Mouse (Mus musculus) kidney, embryonic 15.5 days (tissue): ENCODE results near the gene Zkscan1. TPM values are rescaled to one million over a fixed set of nuclear protein-coding genes. Genes with fewer than 3 reads are reported as not detected.
"Not testable (repeated sequence)": the region's sequence is repeated elsewhere in the genome, so short reads cannot be mapped to it uniquely, and the experiment has no call there.

Experiments used
- ATAC-seq: fragments of 200-750 bp; cut with Nextera tagmentation; replicated peaks from 2 replicates; pipeline ENCODE4 v1.8.0; 2017; ENCODE audit warnings: moderate TSS enrichment; ENCODE audit not compliant: low FRiP score
- H3K27ac ChIP-seq: fragments of 300-500 bp; sonication (generic); 2 replicates; pipeline ENCODE4 v1.5.1; 2015; ENCODE audit warnings: mild to moderate bottlenecking, inconsistent platforms
- H3K27me3 ChIP-seq: fragments of 300-500 bp; sonication (generic); 2 replicates; pipeline ENCODE4 v1.6.1; 2015; ENCODE audit warnings: inconsistent platforms
- H3K36me3 ChIP-seq: fragments of 300-500 bp; sonication (generic); 2 replicates; pipeline ENCODE4 v1.6.1; 2015; ENCODE audit warnings: inconsistent platforms
- H3K4me1 ChIP-seq: fragments of 300-500 bp; sonication (generic); 2 replicates; pipeline ENCODE4 v1.6.1; 2015; ENCODE audit warnings: inconsistent platforms
- H3K4me2 ChIP-seq: fragments of 300-500 bp; sonication (generic); 2 replicates; pipeline ENCODE4 v1.6.1; 2015; ENCODE audit warnings: moderate library complexity, mild to moderate bottlenecking, inconsistent platforms
- H3K4me3 ChIP-seq: fragments of 300-500 bp; sonication (generic); replicated peaks from 2 replicates; pipeline ENCODE4 v1.5.1; 2015; ENCODE audit warnings: mild to moderate bottlenecking, inconsistent platforms
- H3K9ac ChIP-seq: fragments of 300-500 bp; sonication (generic); 2 replicates; pipeline ENCODE4 v1.6.1; 2015; ENCODE audit warnings: mild to moderate bottlenecking, inconsistent platforms
- H3K9me3 ChIP-seq: fragments of 300-500 bp; sonication (generic); replicated peaks from 2 replicates; pipeline ENCODE4 v1.6.1; 2016; ENCODE audit warnings: inconsistent platforms
- WGBS: fragments of 180-500 bp; shearing (Covaris S2); methylation state at CpG from one replicate; pipeline ENCODE4 v1.1.7; 2015; ENCODE audit warnings: mixed read lengths; 5-methylcytosine and 5-hydroxymethylcytosine counted together
- polyA plus RNA-seq: library from polyadenylated mRNA; unstranded; fragments of >200 nt; fragmentation: Nextera tagmentation; extraction: Ambion mirVana; gene quantifications from 2 replicates; pipeline ENCODE4 v1.2.1, GENCODE M21; 2015

Zkscan1 gene
- polyA plus RNA-seq: 22.9 and 23.5 TPM in 2 replicates

- Histone ChIP-seq H3K4me2 (peak within 1 kb of the TSS; percentile 73), H3K9me3 (no peaks in the 10 kb centered on the region), H3K4me3 (peak within 1 kb of the TSS; percentile 98), H3K27ac (peak within 1 kb of the TSS; percentile 91), H3K36me3 (peaks cover 15% of the 10 kb centered on the region), H3K4me1 (peaks cover 38% of the 10 kb centered on the region), H3K27me3 (no peaks in the 10 kb centered on the region), H3K9ac (peak within 1 kb of the TSS; percentile 100)
- under 1% methylated on average over 27 of the region's 27 CpGs for WGBS
- ATAC-seq: peak; percentile 90
Measured at GRCm38 (mm10) chr5:138084996-138085395, at the start of gene Zkscan1. TSS of gene Zkscan1 (plus strand) at chr5:138085084.

- not testable (repeated sequence) for ATAC-seq, H3K4me3 ChIP-seq, H3K36me3 ChIP-seq, H3K9me3 ChIP-seq, H3K4me1 ChIP-seq, H3K9ac ChIP-seq, H3K27ac ChIP-seq, H3K4me2 ChIP-seq, H3K27me3 ChIP-seq
- no CpG with 5 or more reads among the region's 5 CpGs for WGBS
Measured at GRCm38 (mm10) chr5:138052894-138053293, 32.0 kb upstream of the Zkscan1 start, which contains the start of gene Smok3c. TSS of gene Smok3c (plus strand) at chr5:138053194.

GRCm38 (mm10) chr5:138073803-138074202 lies 11.1 kb upstream of the Zkscan1 start:
- Histone ChIP-seq H3K4me1 (no peaks in the 10 kb centered on the region), H3K9ac (no peak overlapping the region), H3K4me3 (no peak overlapping the region), H3K36me3 (no peaks in the 10 kb centered on the region), H3K4me2 (no peak overlapping the region), H3K27ac (no peak overlapping the region), H3K9me3 (no peaks in the 10 kb centered on the region), H3K27me3 (no peaks in the 10 kb centered on the region)
- WGBS: 79% methylated on average over 4 of the region's 4 CpGs
- no peak for ATAC-seq

GRCm38 (mm10) chr5:138075684-138076083 lies 9.2 kb upstream of the Zkscan1 start:
- no peak overlapping the region for H3K27ac ChIP-seq
- H3K4me1 ChIP-seq: no peaks in the 10 kb centered on the region
- H3K27me3 ChIP-seq: no peaks in the 10 kb centered on the region
- no peak overlapping the region for H3K9ac ChIP-seq
- no peak overlapping the region for H3K4me2 ChIP-seq
- no peak overlapping the region for H3K4me3 ChIP-seq
- H3K9me3 ChIP-seq: no peaks in the 10 kb centered on the region
- no peaks in the 10 kb centered on the region for H3K36me3 ChIP-seq
- whole genome bisulfite sequencing: 71% methylated on average over 3 of the region's 3 CpGs
- ATAC-seq: no peak

- H3K4me3 ChIP-seq: no peak overlapping the region
- no peak for ATAC-seq
- no peaks in the 10 kb centered on the region for H3K36me3 ChIP-seq
- no peak overlapping the region for H3K4me2 ChIP-seq
- 68% methylated on average over 2 of the region's 2 CpGs for WGBS
- no peaks in the 10 kb centered on the region for H3K4me1 ChIP-seq
- H3K27ac ChIP-seq: no peak overlapping the region
- no peaks in the 10 kb centered on the region for H3K27me3 ChIP-seq
- no peaks in the 10 kb centered on the region for H3K9me3 ChIP-seq
- no peak overlapping the region for H3K9ac ChIP-seq
Measured at GRCm38 (mm10) chr5:138076148-138076547, 8.7 kb upstream of the Zkscan1 start.

- no peak for ATAC-seq
- Histone ChIP-seq H3K9ac (no peak overlapping the region), H3K27me3 (no peaks in the 10 kb centered on the region), H3K4me3 (no peak overlapping the region), H3K27ac (no peak overlapping the region), H3K4me1 (0 out of 2 replicates have a peak, but pooled peaks cover 4% of the 10 kb centered on the region), H3K9me3 (no peaks in the 10 kb centered on the region), H3K4me2 (no peak overlapping the region), H3K36me3 (no peaks in the 10 kb centered on the region)
- 90% methylated on average over 5 of the region's 5 CpGs for WGBS
Measured at GRCm38 (mm10) chr5:138080456-138080855, 4.4 kb upstream of the Zkscan1 start.

GRCm38 (mm10) chr5:138081446-138081845 lies 3.4 kb upstream of the Zkscan1 start:
- Histone ChIP-seq H3K4me3 (no peak overlapping the region), H3K4me1 (peaks cover 8% of the 10 kb centered on the region; the same call in 1 of the 2 replicates), H3K9me3 (no peaks in the 10 kb centered on the region), H3K9ac (no peak overlapping the region), H3K36me3 (no peaks in the 10 kb centered on the region), H3K27ac (no peak overlapping the region), H3K27me3 (no peaks in the 10 kb centered on the region), H3K4me2 (no peak overlapping the region)
- no peak for ATAC-seq
- 89% methylated on average over 9 of the region's 9 CpGs for WGBS

- Histone ChIP-seq H3K9me3 (no peaks in the 10 kb centered on the region), H3K9ac (no peak overlapping the region), H3K4me1 (peaks cover 26% of the 10 kb centered on the region), H3K4me3 (no peak overlapping the region), H3K4me2 (no peak overlapping the region), H3K27ac (no peak overlapping the region), H3K36me3 (peaks cover 12% of the 10 kb centered on the region), H3K27me3 (no peaks in the 10 kb centered on the region)
- WGBS: 70% methylated on average over 2 of the region's 2 CpGs
- ATAC-seq: no peak
Measured at GRCm38 (mm10) chr5:138083318-138083900, 1.5 kb upstream of the Zkscan1 start.

- Histone ChIP-seq H3K36me3 (peaks cover 12% of the 10 kb centered on the region), H3K4me3 (no peak overlapping the region), H3K9me3 (no peaks in the 10 kb centered on the region), H3K27me3 (no peaks in the 10 kb centered on the region), H3K27ac (no peak overlapping the region), H3K9ac (no peak overlapping the region), H3K4me2 (no peak overlapping the region), H3K4me1 (peaks cover 30% of the 10 kb centered on the region)
- 89% methylated on average over 2 of the region's 2 CpGs for WGBS
- ATAC-seq: no peak
Measured at GRCm38 (mm10) chr5:138083936-138084335, 948 bp upstream of the Zkscan1 start.

- H3K9me3 ChIP-seq: no peaks in the 10 kb centered on the region
- H3K27ac ChIP-seq: no peak overlapping the region
- H3K4me1 ChIP-seq: peaks cover 35% of the 10 kb centered on the region
- 54% methylated on average over 2 of the region's 2 CpGs for WGBS
- peak overlapping the region; percentile 73 for H3K4me2 ChIP-seq
- no peaks in the 10 kb centered on the region for H3K27me3 ChIP-seq
- ATAC-seq: no peak
- peak overlapping the region; percentile 98 for H3K4me3 ChIP-seq
- H3K36me3 ChIP-seq: peaks cover 15% of the 10 kb centered on the region
- H3K9ac ChIP-seq: no peak overlapping the region
Measured at GRCm38 (mm10) chr5:138084507-138084906, 377 bp upstream of the Zkscan1 start.

GRCm38 (mm10) chr5:138085421-138085911 lies 582 bp downstream of the Zkscan1 start:
- H3K36me3 ChIP-seq: peaks cover 15% of the 10 kb centered on the region
- peak overlapping the region; percentile 100 for H3K9ac ChIP-seq
- H3K4me2 ChIP-seq: peak overlapping the region; percentile 73
- H3K4me3 ChIP-seq: peak overlapping the region; percentile 98
- no peak for ATAC-seq
- WGBS: under 1% methylated on average over 18 of the region's 18 CpGs
- H3K27me3 ChIP-seq: no peaks in the 10 kb centered on the region
- peaks cover 40% of the 10 kb centered on the region for H3K4me1 ChIP-seq
- H3K9me3 ChIP-seq: no peaks in the 10 kb centered on the region
- peak overlapping the region; percentile 91 for H3K27ac ChIP-seq

GRCm38 (mm10) chr5:138086842-138087241 lies 2.0 kb downstream of the Zkscan1 start:
- Histone ChIP-seq H3K4me2 (peak overlapping the region; percentile 73), H3K9ac (peak overlapping the region; percentile 100; the same call in 1 of the 2 replicates)
- WGBS: 57% methylated on average over 3 of the region's 3 CpGs

More at GRCm38 (mm10) chr5:138086842-138087241, 2.0 kb downstream of the Zkscan1 start:
- Histone ChIP-seq H3K4me3 (peak overlapping the region; percentile 98), H3K27ac (peak overlapping the region; percentile 84), H3K9me3 (no peaks in the 10 kb centered on the region), H3K36me3 (peaks cover 15% of the 10 kb centered on the region), H3K4me1 (peaks cover 40% of the 10 kb centered on the region), H3K27me3 (no peaks in the 10 kb centered on the region)
- no peak for ATAC-seq
